Comparison of ENCODE assay signal across 24 mouse cellular contexts in the genomic region with DNA sequence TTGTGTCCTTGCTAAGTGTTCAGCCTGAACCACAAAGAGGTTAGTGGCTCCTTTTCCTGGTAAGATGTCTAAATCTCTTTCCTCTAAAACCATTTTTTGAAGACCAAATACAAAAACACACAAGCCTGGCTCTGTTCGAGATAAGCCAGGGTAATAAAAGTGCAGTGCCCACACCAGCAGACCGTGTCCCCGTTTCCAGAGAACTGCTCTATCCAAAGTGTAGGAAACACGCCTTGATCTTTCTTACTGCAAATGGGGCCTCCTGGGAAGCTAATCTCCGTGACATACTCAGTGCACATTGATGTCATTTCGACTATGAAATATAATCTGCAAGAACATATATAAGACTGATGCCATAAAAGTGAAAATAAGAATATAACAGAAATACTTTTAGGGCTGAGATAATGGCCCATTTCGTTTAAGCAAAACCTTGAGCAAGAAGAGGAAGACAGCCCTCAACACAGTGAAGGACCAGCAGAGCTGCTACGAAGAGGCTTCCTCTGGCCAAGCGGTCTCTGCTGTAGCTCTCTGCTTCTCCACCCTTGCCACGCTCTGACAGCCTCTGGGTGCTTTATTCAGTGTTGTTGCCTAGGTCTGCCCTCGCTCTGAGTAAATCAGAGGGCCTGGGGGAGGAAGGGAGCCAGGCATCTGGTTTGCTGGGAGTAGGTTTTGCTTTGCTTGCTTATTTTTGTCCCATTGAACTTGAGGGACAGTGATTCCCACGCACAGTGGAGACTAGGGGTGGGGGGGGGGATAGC. TPM values are rescaled to one million over a fixed set of nuclear protein-coding genes. Genes with fewer than 3 reads are reported as not detected.
A peak's percentile ranks its signal among the peaks of the same experiment; 100 is the strongest.
DNase-seq lines count a peak whose midpoint lies in the region; ATAC-seq and TF ChIP-seq lines count a peak whose summit lies in the region.
"Had no signal": no experiment of that assay in that cellular context is flagged by ENCODE, and none has a peak within 500 bp of the region (broad histone marks: within the 10 kb centered on the region; RNA-seq: fewer than 3 reads in every experiment).

No protein-coding gene starts in this region.

- peak; percentile 15; the same call in 1 of the 2 replicates for ATAC-seq in kidney, embryonic 14.5 days (ENCODE audit: low FRiP score, low TSS enrichment)
- peak; percentile 73 for ATAC-seq in intestine, embryonic 16.5 days
- ATAC-seq: forebrain, embryonic 14.5 days; hindbrain, embryonic 16.5 days had no signal

- no peak overlapping the region for H3K4me2 ChIP-seq in kidney, embryonic 14.5 days (replicated peaks; ENCODE audit: low read depth, low read length)
- H3K4me2 ChIP-seq in intestine, embryonic 16.5 days (ENCODE audit: low read depth, low read length) = no peak overlapping the region
- H3K4me2 ChIP-seq: embryonic facial prominence, embryonic 15.5 days; hindbrain, embryonic 12.5 days had no signal

- no peak for DNase-seq in kidney, adult 2 months
- peak; percentile 21 to 47 for DNase-seq in kidney, postnatal 4 days
- no peak for DNase-seq in kidney, adult 9 months
- no peak for DNase-seq in Muller cell, postnatal 12 days (ENCODE audit: inconsistent ontology term)
- DNase-seq in cerebellum, adult 11 months = no peak
- DNase-seq: adrenal gland, adult 2 months; adrenal gland, postnatal 25 days; cerebellum, adult 8-10 months; cerebellum, postnatal 14 days; embryo, embryonic 11 days; gastrocnemius, postnatal 10 days; heart, postnatal 10 days; heart, postnatal 4 days had no signal

- H3K4me3 ChIP-seq in kidney, embryonic 14.5 days (ENCODE audit: low read length) = no peak overlapping the region
- no peak overlapping the region for H3K4me3 ChIP-seq in kidney, adult 2 months (ENCODE audit: insufficient read depth, low read depth, low read length)
- no peak overlapping the region for H3K4me3 ChIP-seq in intestine, embryonic 16.5 days (ENCODE audit: low read length)
- H3K4me3 ChIP-seq: embryonic facial prominence, embryonic 15.5 days; erythroblast, embryonic 14.5 days; forebrain, embryonic 10.5 days; hindbrain, embryonic 12.5 days had no signal

- H3K9me3 ChIP-seq in kidney, embryonic 14.5 days (ENCODE audit: control insufficient read depth, low read length) = no peaks in the 10 kb centered on the region
- H3K9me3 ChIP-seq in intestine, embryonic 16.5 days (ENCODE audit: control insufficient read depth, low read length) = no peaks in the 10 kb centered on the region
- H3K9me3 ChIP-seq: embryonic facial prominence, embryonic 15.5 days; forebrain, embryonic 10.5 days; hindbrain, embryonic 12.5 days had no signal

- no peaks in the 10 kb centered on the region for H3K36me3 ChIP-seq in kidney, embryonic 14.5 days (ENCODE audit: control insufficient read depth, insufficient read depth, low read length)
- H3K36me3 ChIP-seq in kidney, adult 2 months (ENCODE audit: control insufficient read depth, insufficient read depth, low read length) = no peaks in the 10 kb centered on the region
- no peaks in the 10 kb centered on the region for H3K36me3 ChIP-seq in intestine, embryonic 16.5 days (ENCODE audit: control insufficient read depth, insufficient read depth, low read length)
- H3K36me3 ChIP-seq: embryonic facial prominence, embryonic 15.5 days; forebrain, embryonic 10.5 days; hindbrain, embryonic 12.5 days had no signal

- H3K27ac ChIP-seq in kidney, embryonic 14.5 days (ENCODE audit: low read depth, low read length) = no peak overlapping the region
- no peak overlapping the region for H3K27ac ChIP-seq in kidney, adult 2 months (ENCODE audit: insufficient read depth, low read depth, low read length)
- H3K27ac ChIP-seq in intestine, embryonic 16.5 days (ENCODE audit: low read length) = no peak overlapping the region
- H3K27ac ChIP-seq: embryonic facial prominence, embryonic 15.5 days; forebrain, embryonic 10.5 days; hindbrain, embryonic 12.5 days had no signal

- no peak for TF ChIP-seq POLR2A in kidney, adult 2 months (IDR thresholded peaks at IDR 0.05; ENCODE audit: low read depth, low read length)

- H3K4me1 ChIP-seq in kidney, embryonic 14.5 days (ENCODE audit: control insufficient read depth, insufficient read depth, low read length) = peaks cover 23% of the 10 kb centered on the region
- H3K4me1 ChIP-seq in kidney, adult 2 months (ENCODE audit: control insufficient read depth, insufficient read depth, low read length) = no peaks in the 10 kb centered on the region; the same call in 1 of the 2 replicates
- H3K4me1 ChIP-seq in intestine, embryonic 16.5 days (ENCODE audit: control insufficient read depth, insufficient read depth, low read length) = no peaks in the 10 kb centered on the region

- no peak overlapping the region for H3K9ac ChIP-seq in kidney, embryonic 14.5 days (ENCODE audit: low read depth, low read length)
- H3K9ac ChIP-seq in intestine, embryonic 16.5 days (ENCODE audit: low read depth, low read length) = no peak overlapping the region
- H3K9ac ChIP-seq: embryonic facial prominence, embryonic 15.5 days; hindbrain, embryonic 12.5 days had no signal

- WGBS in kidney, embryonic 14.5 days = 36% methylated on average over 12 of the region's 12 CpGs
- 72% methylated on average over 12 of the region's 12 CpGs for WGBS in kidney, adult 2 months
- 48% methylated on average over 12 of the region's 12 CpGs for WGBS in intestine, embryonic 16.5 days

- no peaks in the 10 kb centered on the region for H3K27me3 ChIP-seq in kidney, embryonic 14.5 days (ENCODE audit: control insufficient read depth, insufficient read depth, low read length)
- H3K27me3 ChIP-seq in kidney, adult 2 months (replicated peaks; ENCODE audit: control insufficient read depth, insufficient read depth, low read length) = no peaks in the 10 kb centered on the region
- no peaks in the 10 kb centered on the region for H3K27me3 ChIP-seq in intestine, embryonic 16.5 days (replicated peaks; ENCODE audit: control insufficient read depth, insufficient read depth, low read length)
- H3K27me3 ChIP-seq: CH12.LX; embryonic facial prominence, embryonic 15.5 days; hindbrain, embryonic 12.5 days had no signal

- TF ChIP-seq CTCF in kidney, adult 2 months (conservative IDR thresholded peaks at IDR 0.05; ENCODE audit: insufficient read depth, insufficient read length, low read depth, low read length) = no peak

RNA-seq across cellular contexts. Expression of gene Best3, which starts 19.8 kb away (rescaled TPM):
- not detected in 2 replicates for polyA plus RNA-seq in kidney, embryonic 14.5 days (2014; fragmentation: Nextera tagmentation; extraction: Ambion mirVana)
- 0.97 and 1.1 TPM in 2 replicates for polyA plus RNA-seq in kidney, adult 2 months (2012; rRNA removed)
- polyA plus RNA-seq in intestine, embryonic 16.5 days (2015; fragmentation: Nextera tagmentation; extraction: Ambion mirVana) = not detected in 2 replicates
- polyA plus RNA-seq: erythroblast, embryonic 14.5 days; forebrain, embryonic 10.5 days; forebrain, embryonic 14.5 days had no signal

RNA-seq across cellular contexts. Expression of gene Gm10271, which starts 33.5 kb away (rescaled TPM):
- polyA plus RNA-seq in kidney, embryonic 14.5 days (2014; fragmentation: Nextera tagmentation; extraction: Ambion mirVana) = not detected in 2 replicates
- not detected in 2 replicates for polyA plus RNA-seq in kidney, adult 2 months (2012; rRNA removed)
- polyA plus RNA-seq in intestine, embryonic 16.5 days (2015; fragmentation: Nextera tagmentation; extraction: Ambion mirVana) = not detected in 2 replicates
- polyA plus RNA-seq: adrenal gland, adult 2 months; embryonic facial prominence, embryonic 11.5 days; embryonic facial prominence, embryonic 15.5 days; erythroblast, embryonic 14.5 days; forebrain, embryonic 10.5 days; forebrain, embryonic 14.5 days; heart, embryonic 14.5 days; hindbrain, embryonic 12.5 days; hindbrain, embryonic 16.5 days had no signal

RNA-seq across cellular contexts. Expression of gene Lrrc10, which starts 39.3 kb away (rescaled TPM):
- not detected in 2 replicates for polyA plus RNA-seq in kidney, embryonic 14.5 days (2014; fragmentation: Nextera tagmentation; extraction: Ambion mirVana)
- polyA plus RNA-seq in kidney, adult 2 months (2012; rRNA removed) = 0.13 TPM in 1 of 2 replicates, not detected in the other
- polyA plus RNA-seq in intestine, embryonic 16.5 days (2015; fragmentation: Nextera tagmentation; extraction: Ambion mirVana) = not detected in 2 replicates
- polyA plus RNA-seq: adrenal gland, adult 2 months; embryonic facial prominence, embryonic 11.5 days; erythroblast, embryonic 14.5 days; forebrain, embryonic 10.5 days; forebrain, embryonic 14.5 days; hindbrain, embryonic 12.5 days; hindbrain, embryonic 16.5 days had no signal

RNA-seq across cellular contexts. Expression of gene Rab3ip, which starts 55.3 kb away (rescaled TPM):
- 71.4 and 102 TPM in 2 replicates for polyA plus RNA-seq in kidney, embryonic 14.5 days (2014; fragmentation: Nextera tagmentation; extraction: Ambion mirVana)
- polyA plus RNA-seq in kidney, adult 2 months (2012; rRNA removed) = 641 and 892 TPM in 2 replicates
- polyA plus RNA-seq in intestine, embryonic 16.5 days (2015; fragmentation: Nextera tagmentation; extraction: Ambion mirVana) = 32.8 and 34.4 TPM in 2 replicates

RNA-seq across cellular contexts. Expression of gene Cct2, which starts 57.7 kb away (rescaled TPM):
- polyA plus RNA-seq in kidney, embryonic 14.5 days (2014; fragmentation: Nextera tagmentation; extraction: Ambion mirVana) = 305 and 310 TPM in 2 replicates
- polyA plus RNA-seq in kidney, adult 2 months (2012; rRNA removed) = 67.1 and 84.6 TPM in 2 replicates
- 216 and 238 TPM in 2 replicates for polyA plus RNA-seq in intestine, embryonic 16.5 days (2015; fragmentation: Nextera tagmentation; extraction: Ambion mirVana)

Comparison
In these comparisons a context has a peak if more than half of its experiments do, and no peak if none do; other contexts are left out.
1. DNase-seq: peak in kidney, postnatal 4 days (2 of 2); none in kidney, adult 2 months (single experiment), kidney, adult 9 months (single experiment), Muller cell, postnatal 12 days (single experiment) and cerebellum, adult 11 months (single experiment).